27 mouse cellular contexts compared by ENCODE assay signal in the genomic region with DNA sequence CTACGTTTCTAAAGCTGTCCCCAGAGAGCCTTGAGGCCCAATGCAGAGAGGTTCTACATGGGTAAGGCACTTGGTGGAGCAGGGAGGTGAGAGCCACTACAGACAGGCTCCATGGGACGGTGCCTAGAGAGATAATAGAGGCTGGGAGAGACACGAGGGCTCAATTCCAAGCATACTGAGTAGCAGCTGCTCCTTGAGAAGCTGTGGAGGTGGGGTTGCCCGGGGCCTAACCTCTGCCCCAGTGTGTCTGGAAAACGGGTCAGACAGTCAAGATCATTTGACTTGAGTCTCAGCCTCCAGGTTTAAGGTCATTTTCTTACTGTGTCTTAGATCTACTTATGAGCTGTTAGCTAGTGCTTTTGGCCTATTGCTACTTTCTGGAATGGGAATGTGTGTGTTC. TPM values are rescaled to one million over a fixed set of nuclear protein-coding genes. Genes with fewer than 3 reads are reported as not detected.
DNase-seq lines count a peak whose midpoint lies in the region; ATAC-seq and TF ChIP-seq lines count a peak whose summit lies in the region.
"Had no signal": no experiment of that assay in that cellular context is flagged by ENCODE, and none has a peak within 500 bp of the region (broad histone marks: within the 10 kb centered on the region; RNA-seq: fewer than 3 reads in every experiment).

No protein-coding gene starts in this region.

- WGBS in intestine, embryonic 16.5 days = 67% methylated on average over 5 of the region's 5 CpGs
- 61% methylated on average over 5 of the region's 5 CpGs for WGBS in intestine, embryonic 15.5 days
- WGBS in kidney, embryonic 14.5 days = 51% methylated on average over 5 of the region's 5 CpGs

- H3K79me2 ChIP-seq in myocyte (ENCODE audit: control insufficient read depth, insufficient read depth) = no peaks in the 10 kb centered on the region

- no peak overlapping the region for H3K4me2 ChIP-seq in intestine, embryonic 16.5 days (ENCODE audit: low read depth, low read length)
- no peak overlapping the region for H3K4me2 ChIP-seq in intestine, embryonic 15.5 days (replicated peaks)
- H3K4me2 ChIP-seq in kidney, embryonic 14.5 days (replicated peaks; ENCODE audit: low read depth, low read length) = no peak overlapping the region
- no peak overlapping the region for H3K4me2 ChIP-seq in myocyte (ENCODE audit: low read depth)
- H3K4me2 ChIP-seq: embryonic facial prominence, embryonic 15.5 days; heart, embryonic 13.5 days; hindbrain, embryonic 15.5 days; limb, embryonic 12.5 days; liver, embryonic 15.5 days; lung, embryonic 14.5 days; neural tube, embryonic 12.5 days had no signal

- H3K27me3 ChIP-seq in intestine, embryonic 16.5 days (replicated peaks; ENCODE audit: control insufficient read depth, insufficient read depth, low read length) = no peaks in the 10 kb centered on the region
- H3K27me3 ChIP-seq in intestine, embryonic 15.5 days (replicated peaks) = no peaks in the 10 kb centered on the region
- no peaks in the 10 kb centered on the region for H3K27me3 ChIP-seq in kidney, embryonic 14.5 days (ENCODE audit: control insufficient read depth, insufficient read depth, low read length)
- H3K27me3 ChIP-seq in myocyte (ENCODE audit: control insufficient read depth, insufficient read depth, insufficient read length) = no peaks in the 10 kb centered on the region
- H3K27me3 ChIP-seq: embryonic facial prominence, embryonic 15.5 days; heart, embryonic 13.5 days; hindbrain, embryonic 15.5 days; limb, embryonic 12.5 days; neural tube, embryonic 12.5 days had no signal

- H3K4me3 ChIP-seq in intestine, embryonic 16.5 days (ENCODE audit: low read length) = no peak overlapping the region
- H3K4me3 ChIP-seq in intestine, embryonic 15.5 days (replicated peaks) = no peak overlapping the region
- no peak overlapping the region for H3K4me3 ChIP-seq in kidney, embryonic 14.5 days (ENCODE audit: low read length)
- no peak overlapping the region for H3K4me3 ChIP-seq in myocyte
- H3K4me3 ChIP-seq: embryonic facial prominence, embryonic 10.5 days; embryonic facial prominence, embryonic 15.5 days; heart, adult 2 months; heart, embryonic 13.5 days; hindbrain, embryonic 10.5 days; hindbrain, embryonic 15.5 days; limb, embryonic 12.5 days; liver, embryonic 15.5 days; neural tube, embryonic 12.5 days had no signal

- no peak overlapping the region for H3K27ac ChIP-seq in intestine, embryonic 16.5 days (ENCODE audit: low read length)
- H3K27ac ChIP-seq in intestine, embryonic 15.5 days = no peak overlapping the region
- no peak overlapping the region for H3K27ac ChIP-seq in kidney, embryonic 14.5 days (ENCODE audit: low read depth, low read length)
- H3K27ac ChIP-seq: embryonic facial prominence, embryonic 10.5 days; embryonic facial prominence, embryonic 15.5 days; heart, adult 2 months; heart, embryonic 13.5 days; hindbrain, embryonic 10.5 days; hindbrain, embryonic 15.5 days; limb, embryonic 12.5 days; liver, embryonic 15.5 days; neural tube, embryonic 12.5 days had no signal

- 0 out of 2 replicates have a peak, but pooled peaks have one; percentile 17 for ATAC-seq in intestine, embryonic 16.5 days
- no peak for ATAC-seq in intestine, embryonic 15.5 days
- ATAC-seq in kidney, embryonic 14.5 days (ENCODE audit: low FRiP score, low TSS enrichment) = no peak
- ATAC-seq: forebrain, embryonic 16.5 days; inflammation-experienced regulatory T-cells, adult 6 months; midbrain, embryonic 16.5 days had no signal

- peak; percentile 53 for DNase-seq in adrenal gland, postnatal 10 days
- DNase-seq in adrenal gland, adult 18-20 months (ENCODE audit: low spot score in 2 of 2) = no peak
- DNase-seq in kidney, postnatal 25 days = peak; percentile 18 to 65
- DNase-seq: cerebellum, adult 2 months; heart, adult 2 months; heart, postnatal 10 days; lung, embryonic 14.5 days; lung, postnatal 14 days; right cerebral cortex, adult 18-20 months; spleen, adult 18-20 months; thymus, postnatal 14 days had no signal

- H3K4me1 ChIP-seq in intestine, embryonic 16.5 days (ENCODE audit: control insufficient read depth, insufficient read depth, low read length) = peaks cover 15% of the 10 kb centered on the region
- no peaks in the 10 kb centered on the region for H3K4me1 ChIP-seq in intestine, embryonic 15.5 days (replicated peaks)
- H3K4me1 ChIP-seq in kidney, embryonic 14.5 days (ENCODE audit: control insufficient read depth, insufficient read depth, low read length) = 0 out of 2 replicates have a peak, but pooled peaks cover 4% of the 10 kb centered on the region
- H3K4me1 ChIP-seq: hindbrain, embryonic 10.5 days; liver, embryonic 15.5 days; neural tube, embryonic 12.5 days had no signal

- no peak for TF ChIP-seq POLR2A in myocyte (IDR thresholded peaks at IDR 0.05; ENCODE audit: insufficient read length, low read depth)

- H3K9me3 ChIP-seq in intestine, embryonic 16.5 days (ENCODE audit: control insufficient read depth, low read length) = no peaks in the 10 kb centered on the region
- H3K9me3 ChIP-seq in intestine, embryonic 15.5 days = no peaks in the 10 kb centered on the region
- no peaks in the 10 kb centered on the region for H3K9me3 ChIP-seq in kidney, embryonic 14.5 days (ENCODE audit: control insufficient read depth, low read length)
- H3K9me3 ChIP-seq: embryonic facial prominence, embryonic 10.5 days; embryonic facial prominence, embryonic 15.5 days; G1E; heart, embryonic 13.5 days; hindbrain, embryonic 10.5 days; hindbrain, embryonic 15.5 days; limb, embryonic 12.5 days; liver, embryonic 15.5 days; neural tube, embryonic 12.5 days had no signal

- no peaks in the 10 kb centered on the region for H3K36me3 ChIP-seq in intestine, embryonic 16.5 days (ENCODE audit: control insufficient read depth, insufficient read depth, low read length)
- no peaks in the 10 kb centered on the region for H3K36me3 ChIP-seq in intestine, embryonic 15.5 days
- H3K36me3 ChIP-seq in kidney, embryonic 14.5 days (ENCODE audit: control insufficient read depth, insufficient read depth, low read length) = no peaks in the 10 kb centered on the region
- H3K36me3 ChIP-seq in myocyte (ENCODE audit: control insufficient read depth, insufficient read depth) = no peaks in the 10 kb centered on the region
- H3K36me3 ChIP-seq: embryonic facial prominence, embryonic 10.5 days; embryonic facial prominence, embryonic 15.5 days; G1E; heart, embryonic 13.5 days; hindbrain, embryonic 10.5 days; hindbrain, embryonic 15.5 days; limb, embryonic 12.5 days; liver, embryonic 15.5 days; neural tube, embryonic 12.5 days had no signal

- H3K9ac ChIP-seq in intestine, embryonic 16.5 days (ENCODE audit: low read depth, low read length) = no peak overlapping the region
- H3K9ac ChIP-seq in intestine, embryonic 15.5 days = no peak overlapping the region
- no peak overlapping the region for H3K9ac ChIP-seq in kidney, embryonic 14.5 days (ENCODE audit: low read depth, low read length)
- H3K9ac ChIP-seq: embryonic facial prominence, embryonic 15.5 days; heart, embryonic 13.5 days; hindbrain, embryonic 15.5 days; limb, embryonic 12.5 days; liver, embryonic 15.5 days; lung, embryonic 14.5 days; neural tube, embryonic 12.5 days had no signal

- H3ac ChIP-seq in myocyte (ENCODE audit: control insufficient read depth, insufficient read length) = no peak overlapping the region

TF ChIP-seq in myocyte, 11 proteins besides CTCF, POLR2A, EP300 and RAD21:
- TF ChIP-seq MYOG (IDR thresholded peaks at IDR 0.05; ENCODE audit: control insufficient read depth in 1 of 3, insufficient read depth in 1 of 3, insufficient read length in 2 of 3, low read depth in 2 of 3) (peak in 2 of 3 experiments; percentile 48 to 74), MYOD1 (IDR thresholded peaks at IDR 0.05; ENCODE audit: control insufficient read depth in 1 of 3, insufficient read length in 2 of 3, low read depth in 2 of 3) (peak in 2 of 3 experiments; percentile 18 to 67), TCF3 (IDR thresholded peaks at IDR 0.05; ENCODE audit: insufficient read length, low read depth) (no peak)

RNA-seq across cellular contexts. Expression of a gene that starts 25.4 kb away (rescaled TPM):
- total RNA-seq in adrenal gland, postnatal 10 days (2021) = 100 to 1,000 TPM; 104 to 117 TPM
- 100 to 1,000 TPM in 1 of 2 experiments, 10 to 100 TPM in 1; 49.3 to 122 TPM for total RNA-seq in adrenal gland, adult 18-20 months (2021)
- 48.3 and 48.8 TPM in 2 replicates for polyA plus RNA-seq in intestine, embryonic 16.5 days (2015; fragmentation: Nextera tagmentation; extraction: Ambion mirVana)
- 45.7 and 50.0 TPM in 2 replicates for polyA plus RNA-seq in intestine, embryonic 15.5 days (2015; fragmentation: Nextera tagmentation; extraction: Ambion mirVana)
- polyA plus RNA-seq in kidney, embryonic 14.5 days (2014; fragmentation: Nextera tagmentation; extraction: Ambion mirVana) = 34.1 and 55.2 TPM in 2 replicates
- polyA plus RNA-seq in myocyte (2012; fragmentation: generic; extraction: Trizol) = 24.7 TPM

Comparison
In these comparisons a context has a peak if more than half of its experiments do, and no peak if none do; other contexts are left out.
1. DNase-seq: peak in adrenal gland, postnatal 10 days (single experiment) and kidney, postnatal 25 days (2 of 2); none in adrenal gland, adult 18-20 months (0 of 2).